Mouse (Mus musculus) heart, adult 2 months (tissue): ENCODE measurements around the gene Kdm6b. TPM values are rescaled to one million over a fixed set of nuclear protein-coding genes. Genes with fewer than 3 reads are reported as not detected.

Source experiments
- DNase-seq, 2 experiments: peaks; one replicate each; pipeline ENCODE4 v3.0.0; 2021
- H3K27ac ChIP-seq: fragments of 200-600 bp; 2 replicates; pipeline ENCODE4 v1.8.1; 2022
- H3K27me3 ChIP-seq: fragments of 200-500 bp; 2 replicates; pipeline ENCODE4 v1.6.1; 2012; ENCODE audit warnings: mild to moderate bottlenecking, low read length, inconsistent platforms, mixed read lengths; ENCODE audit not compliant: control insufficient read depth, insufficient read depth
- H3K36me3 ChIP-seq: fragments of 200-500 bp; 2 replicates; pipeline ENCODE4 v1.6.1; 2012; ENCODE audit warnings: low read length, inconsistent platforms; ENCODE audit not compliant: control insufficient read depth, insufficient read depth
- H3K4me1 ChIP-seq: fragments of 200-500 bp; 2 replicates; pipeline ENCODE4 v1.6.1; 2011; ENCODE audit warnings: low read length; ENCODE audit not compliant: control insufficient read depth, insufficient read depth
- H3K4me3 ChIP-seq: fragments of 200-600 bp; 2 replicates; pipeline ENCODE4 v1.8.1; 2022
- H3K79me2 ChIP-seq: fragments of 200-500 bp; replicated peaks from 2 replicates; pipeline ENCODE4 v1.6.1; 2012; ENCODE audit warnings: mild to moderate bottlenecking, inconsistent platforms, low read length, moderate library complexity, mixed read lengths; ENCODE audit not compliant: control insufficient read depth, insufficient read depth
- H3K9ac ChIP-seq: fragments of 200-500 bp; 2 replicates; pipeline ENCODE4 v1.6.1; 2012; ENCODE audit warnings: low read depth, mild to moderate bottlenecking, control low read depth, inconsistent platforms, low read length, mixed read lengths
- CTCF ChIP-seq: fragments of 200-600 bp; IDR thresholded peaks from 2 replicates; pipeline ENCODE4 v1.8.1; 2022; ENCODE audit warnings: antibody characterized with exemption, mild to moderate bottlenecking, moderate library complexity
- EP300 ChIP-seq: fragments of 200-500 bp; IDR thresholded peaks from 2 replicates; pipeline ENCODE4 v1.6.1; 2011; ENCODE audit warnings: low read depth, low read length, control low read depth; ENCODE audit not compliant: insufficient read depth
- POLR2A ChIP-seq: fragments of 200-500 bp; IDR thresholded peaks from 2 replicates; pipeline ENCODE4 v1.6.1; 2011; ENCODE audit warnings: mild to moderate bottlenecking, low read depth, low read length, control low read depth; ENCODE audit not compliant: insufficient read depth
- WGBS: fragments of 180-500 bp; shearing (Covaris S2); methylation state at CpG from one replicate; pipeline ENCODE4 v1.1.7; 2018; 5-methylcytosine and 5-hydroxymethylcytosine counted together
- intact Hi-C: fragments of 180-260 bp; cut with DNase I; formaldehyde crosslinking; loops from one replicate; pipeline ENCODE4 v1.15.1; 2025
- polyA plus RNA-seq: library from polyadenylated mRNA; depleted of rRNA; stranded (reverse); fragments of >200 nt; gene quantifications from 2 replicates; pipeline ENCODE4 v1.2.3, GENCODE M21; 2012
- total RNA-seq, 2 experiments: library from RNA; stranded (reverse); gene quantifications; 2 replicates each; pipeline ENCODE4 v1.2.3; 2021

Gene Kdm6b
- total and polyA plus RNA-seq, 3 experiments, result 8.6 to 27.8 (median 19.7) TPM

GRCm38 (mm10) chr11:69414421-69415326 lies 1.2 kb upstream of the Kdm6b start:
- no peak for TF ChIP-seq CTCF
- TF ChIP-seq POLR2A, result no peak
- no peak for TF ChIP-seq EP300
- H3K4me3 ChIP-seq, result peak overlapping the region; percentile 22; the same call in 1 of the 2 replicates
- H3K79me2 ChIP-seq, result no peaks in the 10 kb centered on the region
- no peak for DNase-seq
- peaks cover 3% of the 10 kb centered on the region; the same call in 1 of the 2 replicates for H3K36me3 ChIP-seq
- intact Hi-C loops, result loop anchor here (5.0 to 10.0 kb wide), 2 partner anchors 163 to 580 kb away; partner anchors contain the start of genes Gabarap and Phf23
- peaks cover 17% of the 10 kb centered on the region for H3K4me1 ChIP-seq
- peak overlapping the region; percentile 78 for H3K27ac ChIP-seq
- 49% methylated on average over 4 of the region's 4 CpGs for WGBS
- no peaks in the 10 kb centered on the region for H3K27me3 ChIP-seq
- no peak overlapping the region for H3K9ac ChIP-seq

- intact Hi-C loops, result loop anchor here (10.0 kb wide), 1 partner anchor 582 kb away; the partner anchor contains the start of genes Gabarap and Phf23
- H3K4me3 ChIP-seq, result no peak overlapping the region
- H3K4me1 ChIP-seq, result peaks cover 21% of the 10 kb centered on the region
- H3K79me2 ChIP-seq, result no peaks in the 10 kb centered on the region
- TF ChIP-seq POLR2A, result no peak
- TF ChIP-seq CTCF, result no peak
- no peak for TF ChIP-seq EP300
- H3K27ac ChIP-seq, result no peak overlapping the region; the same call in 1 of the 2 replicates
- H3K36me3 ChIP-seq, result peaks cover 7% of the 10 kb centered on the region; the same call in 1 of the 2 replicates
- 71% methylated on average over 7 of the region's 7 CpGs for WGBS
- H3K27me3 ChIP-seq, result no peaks in the 10 kb centered on the region
- no peak for DNase-seq
- H3K9ac ChIP-seq, result no peak overlapping the region
Measured at GRCm38 (mm10) chr11:69412548-69412947, 927 bp downstream of the Kdm6b start.

- intact Hi-C loops, result loop anchor here (10.0 kb wide), 1 partner anchor 583 kb away; the partner anchor contains the start of genes Gabarap and Phf23
- TF ChIP-seq CTCF (no peak), EP300 (no peak), POLR2A (no peak)
- Histone ChIP-seq H3K4me3 (peak overlapping the region; percentile 80), H3K27ac (peak overlapping the region; percentile 90), H3K9ac (peak overlapping the region; percentile 72), H3K27me3 (no peaks in the 10 kb centered on the region), H3K36me3 (peaks cover 7% of the 10 kb centered on the region; the same call in 1 of the 2 replicates), H3K79me2 (no peaks in the 10 kb centered on the region), H3K4me1 (peaks cover 19% of the 10 kb centered on the region)
- peak; percentile 83 to 87 for DNase-seq
- WGBS, result 1% methylated on average over 38 of the region's 39 CpGs
Measured at GRCm38 (mm10) chr11:69411538-69412203, 1.8 kb downstream of the Kdm6b start.

GRCm38 (mm10) chr11:69411073-69411535 lies 2.4 kb downstream of the Kdm6b start:
- Histone ChIP-seq H3K27ac (peak overlapping the region; percentile 90), H3K4me1 (peaks cover 19% of the 10 kb centered on the region), H3K79me2 (no peaks in the 10 kb centered on the region), H3K36me3 (peaks cover 7% of the 10 kb centered on the region; the same call in 1 of the 2 replicates), H3K4me3 (peak overlapping the region; percentile 80), H3K27me3 (no peaks in the 10 kb centered on the region), H3K9ac (peak overlapping the region; percentile 84)
- DNase-seq, result peak; percentile 92 to 94
- intact Hi-C loops, result loop anchor here (10.0 kb wide), 1 partner anchor 584 kb away; the partner anchor contains the start of genes Gabarap and Phf23
- under 1% methylated on average over 26 of the region's 26 CpGs for WGBS
- TF ChIP-seq CTCF, result no peak
- peak; percentile 39; the same call in 1 of the 2 replicates for TF ChIP-seq POLR2A
- peak; percentile 36; the same call in 1 of the 2 replicates for TF ChIP-seq EP300

GRCm38 (mm10) chr11:69410310-69411072 lies 3.0 kb downstream of the Kdm6b start:
- intact Hi-C loops, result loop anchor here (1.0 to 10.0 kb wide), 2 partner anchors 8 to 584 kb away; partner anchors contain the start of genes Gabarap and Phf23
- WGBS, result under 1% methylated on average over 40 of the region's 41 CpGs

More at GRCm38 (mm10) chr11:69410310-69411072, 3.0 kb downstream of the Kdm6b start:
- Histone ChIP-seq H3K4me3 (peak overlapping the region; percentile 80), H3K36me3 (peaks cover 7% of the 10 kb centered on the region; the same call in 1 of the 2 replicates), H3K27me3 (no peaks in the 10 kb centered on the region), H3K9ac (peak overlapping the region; percentile 84), H3K27ac (peak overlapping the region; percentile 90), H3K4me1 (peaks cover 19% of the 10 kb centered on the region), H3K79me2 (no peaks in the 10 kb centered on the region)
- peak; percentile 71 for TF ChIP-seq POLR2A
- no peak for TF ChIP-seq EP300
- peak in 1 of 2 experiments; percentile 75 for DNase-seq
